Mouse (Mus musculus): ENCODE measurements around the gene Olfm2. TPM values are rescaled to one million over a fixed set of nuclear protein-coding genes. Genes with fewer than 3 reads are reported as not detected.

The Olfm2 gene
- polyA plus RNA-seq, 1 experiment: 0.09 TPM

- H3ac ChIP-seq (ENCODE audit: control insufficient read depth, insufficient read length, low read depth): peak within 1 kb of the TSS; percentile 78
- H3K79me2 ChIP-seq (ENCODE audit: control insufficient read depth, insufficient read depth): peaks cover 86% of the 10 kb centered on the region
- H3K4me3 ChIP-seq (ENCODE audit: insufficient read depth, poor library complexity, severe bottlenecking): peak within 1 kb of the TSS; percentile 95
- peaks cover 50% of the 10 kb centered on the region for H3K79me3 ChIP-seq (ENCODE audit: low read depth)
- TF ChIP-seq USF1 (IDR thresholded peaks at IDR 0.05; ENCODE audit: low read depth): no peak
- no peak for TF ChIP-seq MAX (IDR thresholded peaks at IDR 0.05)
- TF ChIP-seq FOSL1 (IDR thresholded peaks at IDR 0.05; ENCODE audit: insufficient read depth, low read length, poor library complexity, severe bottlenecking): no peak
- no peak for TF ChIP-seq CTCF (IDR thresholded peaks at IDR 0.05; ENCODE audit: control insufficient read depth, insufficient read depth, insufficient read length)
- TF ChIP-seq MYOG (IDR thresholded peaks at IDR 0.05; ENCODE audit: control insufficient read depth, extremely low read depth, insufficient read length): no peak
- no peak for TF ChIP-seq CEBPB (IDR thresholded peaks at IDR 0.05; ENCODE audit: low read depth)
- no peak for TF ChIP-seq MYOD1 (IDR thresholded peaks at IDR 0.05; ENCODE audit: control insufficient read depth, insufficient read length, low read depth)
- H3K27me3 ChIP-seq (ENCODE audit: control insufficient read depth, insufficient read depth, insufficient read length): no peaks in the 10 kb centered on the region
- H3K36me3 ChIP-seq (ENCODE audit: control insufficient read depth, insufficient read depth): peaks cover 10% of the 10 kb centered on the region
Measured at GRCm38 (mm10) chr9:20642101-20642895, 103.9 kb downstream of the Olfm2 start, which contains the start of gene Ubl5. Gene Ubl5 (plus strand): TSS chr9:20642878.

- Histone ChIP-seq H3K79me3 (ENCODE audit: low read depth) (peaks cover 48% of the 10 kb centered on the region), H3K27me3 (ENCODE audit: control insufficient read depth, insufficient read depth, insufficient read length) (no peaks in the 10 kb centered on the region), H3ac (ENCODE audit: control insufficient read depth, insufficient read length, low read depth) (peak overlapping the region; percentile 15), H3K79me2 (ENCODE audit: control insufficient read depth, insufficient read depth) (peaks cover 83% of the 10 kb centered on the region), H3K4me3 (ENCODE audit: insufficient read depth, poor library complexity, severe bottlenecking) (peak overlapping the region; percentile 95), H3K36me3 (ENCODE audit: control insufficient read depth, insufficient read depth) (peaks cover 5% of the 10 kb centered on the region)
- no peak for TF ChIP-seq FOSL1 (IDR thresholded peaks at IDR 0.05; ENCODE audit: insufficient read depth, low read length, poor library complexity, severe bottlenecking)
- no peak for TF ChIP-seq MYOD1 (IDR thresholded peaks at IDR 0.05; ENCODE audit: control insufficient read depth, insufficient read length, low read depth)
- TF ChIP-seq CTCF (IDR thresholded peaks at IDR 0.05; ENCODE audit: control insufficient read depth, insufficient read depth, insufficient read length): no peak
- TF ChIP-seq CEBPB (IDR thresholded peaks at IDR 0.05; ENCODE audit: low read depth): no peak
- TF ChIP-seq MAX (IDR thresholded peaks at IDR 0.05): no peak
- TF ChIP-seq USF1 (IDR thresholded peaks at IDR 0.05; ENCODE audit: low read depth): no peak
- no peak for TF ChIP-seq MYOG (IDR thresholded peaks at IDR 0.05; ENCODE audit: control insufficient read depth, extremely low read depth, insufficient read length)
Measured at GRCm38 (mm10) chr9:20641501-20641900, 104.6 kb downstream of the Olfm2 start.

GRCm38 (mm10) chr9:20639486-20639885, 106.7 kb downstream of the Olfm2 start:
- H3K36me3 ChIP-seq (ENCODE audit: control insufficient read depth, insufficient read depth): peaks cover 4% of the 10 kb centered on the region
- no peak overlapping the region for H3ac ChIP-seq (ENCODE audit: control insufficient read depth, insufficient read length, low read depth)
- TF ChIP-seq MAX (IDR thresholded peaks at IDR 0.05): no peak
- no peak for TF ChIP-seq CEBPB (IDR thresholded peaks at IDR 0.05; ENCODE audit: low read depth)
- TF ChIP-seq USF1 (IDR thresholded peaks at IDR 0.05; ENCODE audit: low read depth): no peak
- no peak for TF ChIP-seq FOSL1 (IDR thresholded peaks at IDR 0.05; ENCODE audit: insufficient read depth, low read length, poor library complexity, severe bottlenecking)
- no peak for TF ChIP-seq MYOD1 (IDR thresholded peaks at IDR 0.05; ENCODE audit: control insufficient read depth, insufficient read length, low read depth)
- TF ChIP-seq CTCF (IDR thresholded peaks at IDR 0.05; ENCODE audit: control insufficient read depth, insufficient read depth, insufficient read length): no peak
- no peak for TF ChIP-seq MYOG (IDR thresholded peaks at IDR 0.05; ENCODE audit: control insufficient read depth, extremely low read depth, insufficient read length)
- H3K79me2 ChIP-seq (ENCODE audit: control insufficient read depth, insufficient read depth): peaks cover 63% of the 10 kb centered on the region
- no peaks in the 10 kb centered on the region for H3K27me3 ChIP-seq (ENCODE audit: control insufficient read depth, insufficient read depth, insufficient read length)
- no peak overlapping the region for H3K4me3 ChIP-seq (ENCODE audit: insufficient read depth, poor library complexity, severe bottlenecking)
- H3K79me3 ChIP-seq (ENCODE audit: low read depth): peaks cover 35% of the 10 kb centered on the region

- H3K79me2 ChIP-seq (ENCODE audit: control insufficient read depth, insufficient read depth): peaks cover 54% of the 10 kb centered on the region
- H3K27me3 ChIP-seq (ENCODE audit: control insufficient read depth, insufficient read depth, insufficient read length): no peaks in the 10 kb centered on the region
- TF ChIP-seq MAX (IDR thresholded peaks at IDR 0.05): no peak
- TF ChIP-seq FOSL1 (IDR thresholded peaks at IDR 0.05; ENCODE audit: insufficient read depth, low read length, poor library complexity, severe bottlenecking): no peak
- TF ChIP-seq CEBPB (IDR thresholded peaks at IDR 0.05; ENCODE audit: low read depth): no peak
- no peak for TF ChIP-seq MYOG (IDR thresholded peaks at IDR 0.05; ENCODE audit: control insufficient read depth, extremely low read depth, insufficient read length)
- no peak for TF ChIP-seq CTCF (IDR thresholded peaks at IDR 0.05; ENCODE audit: control insufficient read depth, insufficient read depth, insufficient read length)
- TF ChIP-seq USF1 (IDR thresholded peaks at IDR 0.05; ENCODE audit: low read depth): no peak
- TF ChIP-seq MYOD1 (IDR thresholded peaks at IDR 0.05; ENCODE audit: control insufficient read depth, insufficient read length, low read depth): no peak
- peaks cover 4% of the 10 kb centered on the region for H3K36me3 ChIP-seq (ENCODE audit: control insufficient read depth, insufficient read depth)
- H3ac ChIP-seq (ENCODE audit: control insufficient read depth, insufficient read length, low read depth): no peak overlapping the region
- H3K79me3 ChIP-seq (ENCODE audit: low read depth): peaks cover 28% of the 10 kb centered on the region
- H3K4me3 ChIP-seq (ENCODE audit: insufficient read depth, poor library complexity, severe bottlenecking): no peak overlapping the region
Measured at GRCm38 (mm10) chr9:20638552-20638951, 107.6 kb downstream of the Olfm2 start.

GRCm38 (mm10) chr9:20636790-20637189, 109.4 kb downstream of the Olfm2 start:
- no peaks in the 10 kb centered on the region for H3K27me3 ChIP-seq (ENCODE audit: control insufficient read depth, insufficient read depth, insufficient read length)
- no peak overlapping the region for H3K4me3 ChIP-seq (ENCODE audit: insufficient read depth, poor library complexity, severe bottlenecking)

More at GRCm38 (mm10) chr9:20636790-20637189, 109.4 kb downstream of the Olfm2 start:
- Histone ChIP-seq H3K79me3 (ENCODE audit: low read depth) (peaks cover 28% of the 10 kb centered on the region), H3K79me2 (ENCODE audit: control insufficient read depth, insufficient read depth) (peaks cover 41% of the 10 kb centered on the region), H3K36me3 (ENCODE audit: control insufficient read depth, insufficient read depth) (peaks cover 4% of the 10 kb centered on the region), H3ac (ENCODE audit: control insufficient read depth, insufficient read length, low read depth) (no peak overlapping the region)
- no peak for TF ChIP-seq MAX (IDR thresholded peaks at IDR 0.05)
- no peak for TF ChIP-seq MYOD1 (IDR thresholded peaks at IDR 0.05; ENCODE audit: control insufficient read depth, insufficient read length, low read depth)
- no peak for TF ChIP-seq FOSL1 (IDR thresholded peaks at IDR 0.05; ENCODE audit: insufficient read depth, low read length, poor library complexity, severe bottlenecking)
- no peak for TF ChIP-seq USF1 (IDR thresholded peaks at IDR 0.05; ENCODE audit: low read depth)
- no peak for TF ChIP-seq CTCF (IDR thresholded peaks at IDR 0.05; ENCODE audit: control insufficient read depth, insufficient read depth, insufficient read length)

All from C2C12 (cell line).